Mouse (Mus musculus) liver, adult 10 weeks (tissue): ENCODE results near the gene 9430015G10Rik. TPM values are rescaled to one million over a fixed set of nuclear protein-coding genes. Genes with fewer than 3 reads are reported as not detected.

Experiments used
- polyA plus RNA-seq: library from polyadenylated mRNA; stranded (reverse); fragments of 350-450 nt; fragmentation: Illumina TruSeq; extraction: RNeasy Lipid Tissue Mini Kit (QIAGEN cat#74804); gene quantifications from one replicate; pipeline ENCODE4 v1.2.3, GENCODE M21; 2014; ENCODE audit warnings: low read depth, low replicate concordance

The 9430015G10Rik gene
- polyA plus RNA-seq: 1.2 TPM

GRCm38 (mm10) chr4:156109570-156110331 is at the start of gene 9430015G10Rik:
TSS of gene 9430015G10Rik (plus strand) at chr4:156109982.

GRCm38 (mm10) chr4:156130436-156130835 is 20.7 kb downstream of the 9430015G10Rik start, which contains the start of gene Rnf223:
TSS of gene Rnf223 (plus strand) at chr4:156130513.

Other genes with a start within 250 kb of the 9430015G10Rik start
- not detected for gene Tas1r3, start 246.6 kb upstream of the 9430015G10Rik start, polyA plus RNA-seq
- gene Cptp, start 240.5 kb upstream of the 9430015G10Rik start, polyA plus RNA-seq: 5.9 TPM
- 2.7 TPM for gene Ints11, start 240.4 kb upstream of the 9430015G10Rik start, polyA plus RNA-seq
- 2.5 TPM for gene Pusl1, start 218.2 kb upstream of the 9430015G10Rik start, polyA plus RNA-seq
- 0.08 TPM for gene Acap3, start 218.2 kb upstream of the 9430015G10Rik start, polyA plus RNA-seq
- gene Ube2j2, start 166.2 kb upstream of the 9430015G10Rik start, polyA plus RNA-seq: 41.7 TPM
- gene C1qtnf12, start 147.7 kb upstream of the 9430015G10Rik start, polyA plus RNA-seq: not detected
- gene B3galt6, start 117.3 kb upstream of the 9430015G10Rik start, polyA plus RNA-seq: 1.3 TPM
- 98.4 TPM for gene Sdf4, start 117.1 kb upstream of the 9430015G10Rik start, polyA plus RNA-seq
- gene Tnfrsf4, start 96.1 kb upstream of the 9430015G10Rik start, polyA plus RNA-seq: not detected
- not detected for gene Tnfrsf18, start 83.8 kb upstream of the 9430015G10Rik start, polyA plus RNA-seq
- gene Ttll10, start 50.6 kb upstream of the 9430015G10Rik start, polyA plus RNA-seq: not detected
- gene Rnf223, start 20.5 kb downstream of the 9430015G10Rik start, polyA plus RNA-seq: not detected
- gene Agrn, start 87.5 kb downstream of the 9430015G10Rik start, polyA plus RNA-seq: 6.9 TPM
- 1.6 TPM for gene Isg15, start 90.8 kb downstream of the 9430015G10Rik start, polyA plus RNA-seq
- 1.0 TPM for gene AW011738, start 93.3 kb downstream of the 9430015G10Rik start, polyA plus RNA-seq
- not detected for gene Perm1, start 105.9 kb downstream of the 9430015G10Rik start, polyA plus RNA-seq
- gene Plekhn1, start 124.9 kb downstream of the 9430015G10Rik start, polyA plus RNA-seq: 0.90 TPM
- 4.3 TPM for gene Noc2l, start 126.0 kb downstream of the 9430015G10Rik start, polyA plus RNA-seq
- not detected for gene Samd11, start 145.7 kb downstream of the 9430015G10Rik start, polyA plus RNA-seq
- gene Vmn2r-ps159, start 221.1 kb downstream of the 9430015G10Rik start, polyA plus RNA-seq: not detected